Mouse (Mus musculus): ENCODE data around the gene Trit1. TPM values are rescaled to one million over a fixed set of nuclear protein-coding genes. Genes with fewer than 3 reads are reported as not detected.

Trit1 gene
- polyA plus RNA-seq, 1 experiment from 2014 or later = 12.0 TPM

DNA sequence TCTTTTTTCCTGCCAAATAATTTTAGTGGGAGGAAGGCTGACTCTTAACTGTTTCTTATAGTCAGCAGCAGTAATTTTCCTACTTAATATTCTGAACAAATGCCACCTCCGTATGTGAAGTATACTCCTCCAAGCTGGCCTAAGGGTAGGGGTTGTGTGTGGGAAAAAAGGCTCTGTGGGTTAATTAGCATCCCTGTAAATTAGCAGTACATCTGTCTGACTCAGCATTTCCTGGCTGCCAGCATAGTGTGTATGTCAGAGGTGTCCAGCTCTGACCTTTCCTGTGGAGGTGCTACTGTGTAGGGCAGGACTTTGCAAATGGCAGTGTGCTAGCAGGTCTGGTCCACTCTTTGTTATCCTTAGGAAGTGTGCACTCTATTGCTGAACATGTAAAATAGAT is 27.5 kb downstream of the Trit1 start:
- H3K9ac ChIP-seq (ENCODE audit: low read length) = no peak overlapping the region
- TF ChIP-seq CTCF (IDR thresholded peaks at IDR 0.05; ENCODE audit: low read depth) (no peak), EP300 (optimal IDR thresholded peaks at IDR 0.05) (no peak)
- H3K36me3 ChIP-seq (ENCODE audit: control insufficient read depth, insufficient read depth, low read length) = peaks cover under 1% of the 10 kb centered on the region; the same call in 1 of the 2 replicates
- H3K27me3 ChIP-seq (ENCODE audit: control insufficient read depth, insufficient read depth, low read length) = no peaks in the 10 kb centered on the region
- ATAC-seq (ENCODE audit: low FRiP score, low TSS enrichment) = no peak
- DNase-seq (ENCODE audit: low spot score) = no peak
- WGBS = 83% methylated on average over 1 of the region's 1 CpGs
- no peak overlapping the region for H3K27ac ChIP-seq (replicated peaks)
- H3K4me1 ChIP-seq (replicated peaks; ENCODE audit: control insufficient read depth, insufficient read depth) = no peaks in the 10 kb centered on the region
- no peak overlapping the region for H3K4me2 ChIP-seq (replicated peaks; ENCODE audit: low read depth)
- H3K4me3 ChIP-seq (ENCODE audit: low read depth, low read length) = no peak overlapping the region
- H3K9me3 ChIP-seq (ENCODE audit: control insufficient read depth, low read length) = no peaks in the 10 kb centered on the region

DNA sequence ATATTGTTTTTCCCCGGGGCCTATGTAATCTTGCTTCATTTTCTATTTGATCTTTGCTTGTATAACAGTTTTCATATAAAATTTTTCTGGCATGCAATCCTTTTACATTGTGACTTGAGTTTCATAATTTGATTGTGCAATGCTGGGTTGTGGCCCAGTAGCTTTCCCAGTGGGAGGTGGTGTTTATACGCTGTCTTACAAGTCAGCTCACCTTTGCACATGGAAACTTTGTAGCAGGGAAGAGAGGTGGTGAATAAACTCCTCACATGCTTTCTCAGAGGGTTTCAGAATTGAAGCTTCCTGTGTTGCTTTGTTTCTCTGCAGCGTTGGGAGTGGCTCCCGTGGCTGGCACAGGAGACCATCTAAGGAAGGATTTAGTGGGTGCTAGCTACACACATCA is 28.4 kb downstream of the Trit1 start:
- Histone ChIP-seq H3K4me3 (ENCODE audit: low read depth, low read length) (no peak overlapping the region), H3K27me3 (ENCODE audit: control insufficient read depth, insufficient read depth, low read length) (no peaks in the 10 kb centered on the region), H3K4me1 (replicated peaks; ENCODE audit: control insufficient read depth, insufficient read depth) (no peaks in the 10 kb centered on the region), H3K27ac (replicated peaks) (peak overlapping the region; percentile 81), H3K9ac (ENCODE audit: low read length) (no peak overlapping the region), H3K4me2 (replicated peaks; ENCODE audit: low read depth) (no peak overlapping the region), H3K9me3 (ENCODE audit: control insufficient read depth, low read length) (no peaks in the 10 kb centered on the region), H3K36me3 (ENCODE audit: control insufficient read depth, insufficient read depth, low read length) (peaks cover 5% of the 10 kb centered on the region; the same call in 1 of the 2 replicates)
- WGBS = 56% methylated on average over 4 of the region's 4 CpGs
- ATAC-seq (ENCODE audit: low FRiP score, low TSS enrichment) = peak; percentile 58
- TF ChIP-seq EP300 (optimal IDR thresholded peaks at IDR 0.05) (peak; percentile 86), CTCF (IDR thresholded peaks at IDR 0.05; ENCODE audit: low read depth) (no peak)
- DNase-seq (ENCODE audit: low spot score) = no peak

DNA sequence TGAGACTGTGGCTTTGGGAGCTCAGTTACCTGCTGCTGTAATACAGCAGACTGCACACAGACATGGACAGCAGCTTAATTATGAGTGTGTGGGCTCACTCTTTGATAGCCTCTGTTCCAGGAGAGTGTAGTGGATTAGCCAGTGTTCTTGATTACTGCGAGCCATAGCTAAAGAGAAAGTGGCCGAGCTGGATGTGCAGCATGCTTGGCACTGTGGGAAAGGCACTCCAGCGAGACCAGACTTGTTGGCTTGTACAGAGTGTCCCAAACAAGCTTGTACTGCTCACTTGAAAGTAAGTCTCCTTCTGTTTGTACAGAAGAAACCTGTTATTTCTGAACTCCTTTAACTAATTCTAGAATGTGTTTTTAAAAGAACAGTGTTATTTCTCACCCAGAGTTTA is 29.9 kb downstream of the Trit1 start:
- H3K9me3 ChIP-seq (ENCODE audit: control insufficient read depth, low read length) = no peaks in the 10 kb centered on the region
- H3K36me3 ChIP-seq (ENCODE audit: control insufficient read depth, insufficient read depth, low read length) = peaks cover 5% of the 10 kb centered on the region; the same call in 1 of the 2 replicates
- no peak overlapping the region for H3K4me2 ChIP-seq (replicated peaks; ENCODE audit: low read depth)
- no peak overlapping the region for H3K4me3 ChIP-seq (ENCODE audit: low read depth, low read length)
- H3K4me1 ChIP-seq (replicated peaks; ENCODE audit: control insufficient read depth, insufficient read depth) = peaks cover 4% of the 10 kb centered on the region; the same call in 1 of the 2 replicates
- no peaks in the 10 kb centered on the region for H3K27me3 ChIP-seq (ENCODE audit: control insufficient read depth, insufficient read depth, low read length)
- TF ChIP-seq CTCF (IDR thresholded peaks at IDR 0.05; ENCODE audit: low read depth) (no peak), EP300 (optimal IDR thresholded peaks at IDR 0.05) (peak; percentile 95)
- DNase-seq (ENCODE audit: low spot score) (peak; percentile 38), ATAC-seq (ENCODE audit: low FRiP score, low TSS enrichment) (peak; percentile 13; the same call in 1 of the 2 replicates)
- 45% methylated on average over 3 of the region's 3 CpGs for WGBS
- H3K9ac ChIP-seq (ENCODE audit: low read length) = no peak overlapping the region
- H3K27ac ChIP-seq (replicated peaks) = peak overlapping the region; percentile 74

DNA sequence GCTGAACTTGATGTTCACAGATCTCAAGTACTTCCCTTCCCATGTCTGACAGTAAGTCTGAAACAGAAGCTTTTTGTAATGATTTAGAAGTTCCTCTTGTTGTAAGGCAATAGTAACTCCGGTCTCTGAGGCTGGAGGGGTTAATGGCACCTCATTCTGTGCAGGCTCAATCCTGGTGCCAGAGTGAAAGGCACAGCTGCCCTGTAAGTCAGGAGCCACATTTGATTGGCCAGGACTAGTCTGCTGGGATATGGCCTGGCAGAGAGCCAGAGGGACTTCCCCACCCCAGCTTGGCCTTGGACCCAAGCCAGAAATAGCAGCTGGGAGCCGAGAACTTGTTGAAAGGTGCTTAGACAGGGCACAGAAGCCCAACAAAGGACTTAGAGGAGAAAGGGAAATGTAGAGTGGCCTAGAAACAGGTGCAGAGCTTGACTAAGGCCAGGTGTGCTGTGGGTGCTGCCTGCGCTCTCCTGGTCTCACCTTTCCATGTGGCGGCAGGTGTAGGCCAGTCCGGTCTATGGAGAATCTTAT is 34.3 kb downstream of the Trit1 start:
- H3K4me2 ChIP-seq (replicated peaks; ENCODE audit: low read depth) = no peak overlapping the region
- TF ChIP-seq EP300 (optimal IDR thresholded peaks at IDR 0.05) = no peak
- TF ChIP-seq CTCF (IDR thresholded peaks at IDR 0.05; ENCODE audit: low read depth) = no peak
- H3K27me3 ChIP-seq (ENCODE audit: control insufficient read depth, insufficient read depth, low read length) = no peaks in the 10 kb centered on the region
- no peak overlapping the region for H3K9ac ChIP-seq (ENCODE audit: low read length)
- DNase-seq (ENCODE audit: low spot score) (peak; percentile 95), ATAC-seq (ENCODE audit: low FRiP score, low TSS enrichment) (peak; percentile 89)
- peaks cover 4% of the 10 kb centered on the region; the same call in 1 of the 2 replicates for H3K4me1 ChIP-seq (replicated peaks; ENCODE audit: control insufficient read depth, insufficient read depth)
- peaks cover 19% of the 10 kb centered on the region for H3K36me3 ChIP-seq (ENCODE audit: control insufficient read depth, insufficient read depth, low read length)
- H3K27ac ChIP-seq (replicated peaks) = peak overlapping the region; percentile 69
- 28% methylated on average over 5 of the region's 5 CpGs for WGBS
- no peaks in the 10 kb centered on the region for H3K9me3 ChIP-seq (ENCODE audit: control insufficient read depth, low read length)
- H3K4me3 ChIP-seq (ENCODE audit: low read depth, low read length) = no peak overlapping the region

DNA sequence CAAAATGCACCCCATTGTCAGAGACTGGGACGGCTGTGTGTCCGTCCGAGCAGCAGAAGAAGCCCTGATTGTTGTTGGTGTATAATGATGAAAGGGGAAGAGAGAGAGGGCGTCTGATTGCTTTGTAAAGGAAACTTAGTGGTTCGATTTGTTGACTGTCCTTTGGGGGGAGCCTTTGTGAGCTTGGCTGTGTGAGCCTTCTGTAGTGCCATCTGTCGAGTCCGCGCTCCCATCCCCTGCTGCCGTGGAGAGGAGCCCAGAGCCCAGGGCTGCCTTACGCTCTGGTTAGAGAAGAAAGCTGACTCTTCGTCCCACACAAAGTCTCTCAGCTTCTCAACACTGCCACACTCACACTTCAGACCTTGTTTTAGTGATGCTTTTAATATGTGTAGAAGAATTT is 36.8 kb downstream of the Trit1 start:
- ATAC-seq (ENCODE audit: low FRiP score, low TSS enrichment) = no peak
- no peak for DNase-seq (ENCODE audit: low spot score)
- H3K9ac ChIP-seq (ENCODE audit: low read length) = no peak overlapping the region
- WGBS = 84% methylated on average over 11 of the region's 11 CpGs
- H3K4me1 ChIP-seq (replicated peaks; ENCODE audit: control insufficient read depth, insufficient read depth) = peaks cover 4% of the 10 kb centered on the region; the same call in 1 of the 2 replicates
- no peak overlapping the region for H3K4me2 ChIP-seq (replicated peaks; ENCODE audit: low read depth)
- no peaks in the 10 kb centered on the region for H3K9me3 ChIP-seq (ENCODE audit: control insufficient read depth, low read length)
- TF ChIP-seq EP300 (optimal IDR thresholded peaks at IDR 0.05) (no peak), CTCF (IDR thresholded peaks at IDR 0.05; ENCODE audit: low read depth) (no peak)
- no peak overlapping the region for H3K4me3 ChIP-seq (ENCODE audit: low read depth, low read length)
- H3K36me3 ChIP-seq (ENCODE audit: control insufficient read depth, insufficient read depth, low read length) = peaks cover 22% of the 10 kb centered on the region
- H3K27ac ChIP-seq (replicated peaks) = 0 out of 2 replicates have a peak overlapping the region, but pooled peaks have one; percentile 8
- H3K27me3 ChIP-seq (ENCODE audit: control insufficient read depth, insufficient read depth, low read length) = no peaks in the 10 kb centered on the region

DNA sequence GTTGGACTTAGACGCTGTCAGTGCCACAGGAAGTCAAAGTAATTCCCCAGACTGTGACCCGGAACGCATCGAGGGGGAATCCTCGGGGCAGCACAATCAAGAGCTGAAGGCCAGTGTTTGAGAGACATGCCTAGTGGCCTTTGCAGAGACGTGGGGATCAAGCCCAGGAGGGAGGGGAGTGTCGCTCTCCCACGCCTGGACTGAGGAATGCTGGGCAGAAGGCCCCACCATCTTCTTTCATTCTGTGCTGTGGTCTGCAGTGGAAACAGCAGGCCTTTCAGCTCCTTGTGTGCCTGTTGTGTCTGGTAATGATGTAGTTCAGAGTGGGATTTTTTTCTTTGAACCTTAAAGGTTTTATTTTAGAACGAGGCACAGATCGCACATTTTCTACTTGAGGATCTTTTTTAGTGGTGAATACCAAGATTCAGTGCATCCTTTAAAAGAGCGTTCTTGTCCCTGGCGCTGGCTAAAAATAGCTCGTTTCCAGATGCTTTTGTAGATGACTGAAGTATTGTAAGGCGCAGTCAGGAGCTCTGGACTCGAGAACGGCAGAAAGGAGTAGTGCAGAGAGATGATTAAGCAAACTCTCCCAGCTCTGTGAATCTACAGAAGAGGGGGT is 37.9 kb downstream of the Trit1 start:
- Histone ChIP-seq H3K27ac (replicated peaks) (no peak overlapping the region), H3K36me3 (ENCODE audit: control insufficient read depth, insufficient read depth, low read length) (peaks cover 18% of the 10 kb centered on the region; the same call in 1 of the 2 replicates)
- WGBS = 80% methylated on average over 16 of the region's 16 CpGs

More for the DNA sequence above, 37.9 kb downstream of the Trit1 start:
- H3K4me1 ChIP-seq (replicated peaks; ENCODE audit: control insufficient read depth, insufficient read depth) = peaks cover 4% of the 10 kb centered on the region; the same call in 1 of the 2 replicates
- ATAC-seq (ENCODE audit: low FRiP score, low TSS enrichment) (no peak), DNase-seq (ENCODE audit: low spot score) (no peak)
- no peak overlapping the region for H3K4me3 ChIP-seq (ENCODE audit: low read depth, low read length)
- H3K27me3 ChIP-seq (ENCODE audit: control insufficient read depth, insufficient read depth, low read length) = no peaks in the 10 kb centered on the region
- H3K9ac ChIP-seq (ENCODE audit: low read length) = no peak overlapping the region
- H3K9me3 ChIP-seq (ENCODE audit: control insufficient read depth, low read length) = no peaks in the 10 kb centered on the region
- H3K4me2 ChIP-seq (replicated peaks; ENCODE audit: low read depth) = no peak overlapping the region
- no peak for TF ChIP-seq EP300 (optimal IDR thresholded peaks at IDR 0.05)
- TF ChIP-seq CTCF (IDR thresholded peaks at IDR 0.05; ENCODE audit: low read depth) = no peak

Data from stomach, postnatal 0 days (tissue).